Mouse (Mus musculus) midbrain, embryonic 16.5 days (tissue): ENCODE data around the gene Mrpl37. TPM values are rescaled to one million over a fixed set of nuclear protein-coding genes. Genes with fewer than 3 reads are reported as not detected.
A peak's percentile ranks its signal among the peaks of the same experiment; 100 is the strongest.

Source experiments
- ATAC-seq: fragments of 200-750 bp; cut with Nextera tagmentation; 2 replicates; pipeline ENCODE4 v1.8.0; 2017; ENCODE audit warnings: moderate TSS enrichment
- H3K27ac ChIP-seq: fragments of 300-500 bp; sonication (generic); 2 replicates; pipeline ENCODE4 v1.5.1; 2014; ENCODE audit warnings: mild to moderate bottlenecking, low read length, mixed read lengths
- H3K27me3 ChIP-seq: fragments of 300-500 bp; sonication (generic); 2 replicates; pipeline ENCODE4 v1.6.1; 2014; ENCODE audit warnings: low read depth, low read length, mixed read lengths; ENCODE audit not compliant: control insufficient read depth, insufficient read depth
- H3K36me3 ChIP-seq: fragments of 300-500 bp; sonication (generic); 2 replicates; pipeline ENCODE4 v1.6.1; 2014; ENCODE audit warnings: mild to moderate bottlenecking, low read length, moderate library complexity, mixed read lengths; ENCODE audit not compliant: control insufficient read depth, insufficient read depth
- H3K4me1 ChIP-seq: fragments of 300-500 bp; sonication (generic); 2 replicates; pipeline ENCODE4 v1.6.1; 2014; ENCODE audit warnings: mild to moderate bottlenecking, low read length, mixed read lengths; ENCODE audit not compliant: control insufficient read depth, insufficient read depth
- H3K4me2 ChIP-seq: fragments of 300-500 bp; sonication (generic); 2 replicates; pipeline ENCODE4 v1.6.1; 2014; ENCODE audit warnings: mild to moderate bottlenecking, low read length, mixed read lengths
- H3K4me3 ChIP-seq: fragments of 300-500 bp; sonication (generic); 2 replicates; pipeline ENCODE4 v1.5.1; 2014; ENCODE audit warnings: low read depth, mild to moderate bottlenecking, low read length, moderate library complexity, mixed read lengths
- H3K9ac ChIP-seq: fragments of 300-500 bp; sonication (generic); 2 replicates; pipeline ENCODE4 v1.6.1; 2014; ENCODE audit warnings: low read depth, low read length, mixed read lengths
- H3K9me3 ChIP-seq: fragments of 300-500 bp; sonication (generic); replicated peaks from 2 replicates; pipeline ENCODE4 v1.6.1; 2014; ENCODE audit warnings: mild to moderate bottlenecking, low read length, mixed read lengths; ENCODE audit not compliant: control insufficient read depth, poor library complexity, severe bottlenecking
- WGBS: fragments of 180-500 bp; shearing (Covaris S2); extraction: QIAGEN DNeasy Blood & Tissue Kit; methylation state at CpG from one replicate; pipeline ENCODE4 v1.1.7; 2014; 5-methylcytosine and 5-hydroxymethylcytosine counted together
- polyA plus RNA-seq: library from polyadenylated mRNA; unstranded; fragments of >200 nt; fragmentation: Nextera tagmentation; extraction: Ambion mirVana; gene quantifications from 2 replicates; pipeline ENCODE4 v1.2.1, GENCODE M21; 2015

Mrpl37 gene
- polyA plus RNA-seq, 1 experiment from 2014 or later, result 77.3 TPM

DNA sequence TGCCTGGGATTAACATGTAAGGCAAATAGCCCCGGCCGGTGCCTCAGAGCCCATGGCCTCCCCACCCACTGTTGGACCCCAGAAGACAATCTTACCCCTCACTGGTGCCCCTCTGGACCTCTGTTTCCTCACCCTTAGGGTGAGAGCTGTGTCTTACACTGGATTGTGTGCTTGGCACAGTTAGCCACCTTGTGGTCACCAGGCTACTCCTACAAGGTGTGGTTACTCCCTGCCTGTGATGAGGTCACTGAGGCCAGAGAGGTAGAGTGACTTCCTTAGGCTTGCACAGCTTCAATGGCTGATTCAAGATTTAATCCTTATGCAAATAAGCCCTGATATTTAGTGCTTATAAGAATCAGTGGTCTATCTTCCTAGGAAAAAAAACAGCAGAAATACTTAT lies 29.7 kb downstream of the Mrpl37 start:
- Histone ChIP-seq H3K9ac (no peak overlapping the region), H3K9me3 (no peaks in the 10 kb centered on the region), H3K36me3 (peaks cover 35% of the 10 kb centered on the region), H3K4me1 (0 out of 2 replicates have a peak, but pooled peaks cover 3% of the 10 kb centered on the region), H3K27ac (no peak overlapping the region), H3K4me2 (no peak overlapping the region), H3K4me3 (no peak overlapping the region), H3K27me3 (no peaks in the 10 kb centered on the region)
- 90% methylated on average over 2 of the region's 2 CpGs for WGBS
- ATAC-seq, result no peak

DNA sequence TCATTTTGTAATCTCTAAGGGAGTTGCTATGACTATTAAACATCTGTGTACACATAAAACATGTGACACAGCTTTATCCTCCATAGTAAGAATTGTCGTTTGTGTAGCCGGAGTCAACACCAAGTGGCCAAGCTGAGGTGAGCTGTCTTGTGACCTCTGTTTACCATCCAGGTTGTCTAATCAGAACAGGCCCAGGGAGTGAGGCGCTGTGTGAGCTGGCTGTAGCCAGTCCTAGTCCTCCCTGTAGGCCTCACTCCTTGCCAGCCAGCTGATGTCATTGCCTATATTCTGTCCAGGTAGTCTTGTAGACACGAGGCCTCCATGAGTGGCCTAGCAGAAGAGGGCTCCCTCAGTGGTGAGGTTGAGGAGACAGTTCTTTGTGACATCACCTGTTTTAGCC lies 31.0 kb downstream of the Mrpl37 start:
- H3K4me3 ChIP-seq, result no peak overlapping the region
- WGBS, result 94% methylated on average over 4 of the region's 4 CpGs
- H3K36me3 ChIP-seq, result peaks cover 35% of the 10 kb centered on the region
- no peaks in the 10 kb centered on the region for H3K27me3 ChIP-seq
- no peak overlapping the region for H3K4me2 ChIP-seq
- no peaks in the 10 kb centered on the region for H3K9me3 ChIP-seq
- H3K27ac ChIP-seq, result no peak overlapping the region
- H3K4me1 ChIP-seq, result 0 out of 2 replicates have a peak, but pooled peaks cover 3% of the 10 kb centered on the region
- H3K9ac ChIP-seq, result no peak overlapping the region
- no peak for ATAC-seq

DNA sequence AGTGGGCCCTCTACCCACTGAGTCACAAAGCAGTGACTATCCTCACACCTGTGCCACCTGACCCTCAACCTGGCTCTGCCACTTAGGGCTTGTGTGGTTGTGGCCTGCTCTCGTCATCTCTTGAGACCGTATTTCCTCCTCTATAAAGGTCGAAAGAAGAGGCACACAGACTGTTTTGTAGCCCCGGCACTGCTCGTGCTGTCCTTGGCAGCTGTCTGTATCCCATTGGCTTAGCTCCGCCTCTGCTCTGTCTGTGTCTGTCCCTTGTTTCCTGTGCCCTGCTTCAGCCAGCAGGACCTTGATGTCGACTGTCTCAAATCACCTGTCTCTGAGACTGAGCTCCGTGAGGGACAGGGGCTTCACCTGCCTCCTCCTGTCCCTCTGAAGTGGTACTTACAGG lies 40.2 kb downstream of the Mrpl37 start:
- Histone ChIP-seq H3K27ac (peak overlapping the region; percentile 43), H3K4me2 (no peak overlapping the region)

GRCm38 (mm10) chr4:107025369-107025768 lies 41.3 kb downstream of the Mrpl37 start:
- no peak for ATAC-seq
- 70% methylated on average over 5 of the region's 5 CpGs for WGBS
- Histone ChIP-seq H3K36me3 (no peaks in the 10 kb centered on the region), H3K27me3 (no peaks in the 10 kb centered on the region), H3K4me2 (no peak overlapping the region), H3K4me1 (peaks cover 42% of the 10 kb centered on the region), H3K9ac (no peak overlapping the region), H3K4me3 (no peak overlapping the region), H3K27ac (no peak overlapping the region), H3K9me3 (no peaks in the 10 kb centered on the region)

More for the DNA sequence above, 40.2 kb downstream of the Mrpl37 start:
- Histone ChIP-seq H3K4me3 (no peak overlapping the region), H3K9me3 (no peaks in the 10 kb centered on the region), H3K9ac (no peak overlapping the region), H3K27me3 (no peaks in the 10 kb centered on the region), H3K4me1 (peaks cover 32% of the 10 kb centered on the region), H3K36me3 (0 out of 2 replicates have a peak, but pooled peaks cover 7% of the 10 kb centered on the region)
- WGBS, result 50% methylated on average over 8 of the region's 8 CpGs
- no peak for ATAC-seq

DNA sequence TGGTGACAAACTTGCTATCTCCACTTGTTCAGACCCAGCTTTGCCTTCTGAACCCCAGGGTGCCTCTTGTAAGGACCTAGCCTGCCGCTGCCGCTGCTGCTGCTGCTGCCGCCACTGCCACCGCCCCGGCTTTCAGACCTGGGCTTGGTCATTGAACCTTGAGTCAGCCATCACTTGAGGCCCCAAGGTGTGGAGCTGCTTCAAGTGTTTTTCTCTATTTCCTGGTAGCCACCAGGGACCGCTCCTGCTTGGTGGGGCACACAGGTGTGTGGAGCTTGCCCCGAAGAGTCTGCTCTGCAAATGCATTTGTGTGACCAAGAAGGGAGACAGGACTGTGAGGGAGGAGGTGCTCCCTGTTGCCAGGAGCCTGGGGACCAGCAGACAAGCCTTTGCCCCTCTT lies 41.8 kb downstream of the Mrpl37 start:
- H3K4me2 ChIP-seq, result no peak overlapping the region
- no peak overlapping the region for H3K27ac ChIP-seq
- no peak overlapping the region for H3K4me3 ChIP-seq
- no peaks in the 10 kb centered on the region for H3K9me3 ChIP-seq
- no peak overlapping the region for H3K9ac ChIP-seq
- no peak for ATAC-seq
- no peaks in the 10 kb centered on the region for H3K36me3 ChIP-seq
- no peaks in the 10 kb centered on the region for H3K27me3 ChIP-seq
- H3K4me1 ChIP-seq, result peaks cover 45% of the 10 kb centered on the region
- WGBS, result 78% methylated on average over 7 of the region's 7 CpGs

GRCm38 (mm10) chr4:107021464-107021863 lies 45.2 kb downstream of the Mrpl37 start:
- Histone ChIP-seq H3K4me2 (no peak overlapping the region), H3K4me3 (no peak overlapping the region), H3K9me3 (no peaks in the 10 kb centered on the region), H3K36me3 (no peaks in the 10 kb centered on the region), H3K4me1 (peaks cover 71% of the 10 kb centered on the region), H3K27me3 (no peaks in the 10 kb centered on the region), H3K9ac (no peak overlapping the region), H3K27ac (no peak overlapping the region)
- ATAC-seq, result no peak
- 45% methylated on average over 3 of the region's 3 CpGs for WGBS

DNA sequence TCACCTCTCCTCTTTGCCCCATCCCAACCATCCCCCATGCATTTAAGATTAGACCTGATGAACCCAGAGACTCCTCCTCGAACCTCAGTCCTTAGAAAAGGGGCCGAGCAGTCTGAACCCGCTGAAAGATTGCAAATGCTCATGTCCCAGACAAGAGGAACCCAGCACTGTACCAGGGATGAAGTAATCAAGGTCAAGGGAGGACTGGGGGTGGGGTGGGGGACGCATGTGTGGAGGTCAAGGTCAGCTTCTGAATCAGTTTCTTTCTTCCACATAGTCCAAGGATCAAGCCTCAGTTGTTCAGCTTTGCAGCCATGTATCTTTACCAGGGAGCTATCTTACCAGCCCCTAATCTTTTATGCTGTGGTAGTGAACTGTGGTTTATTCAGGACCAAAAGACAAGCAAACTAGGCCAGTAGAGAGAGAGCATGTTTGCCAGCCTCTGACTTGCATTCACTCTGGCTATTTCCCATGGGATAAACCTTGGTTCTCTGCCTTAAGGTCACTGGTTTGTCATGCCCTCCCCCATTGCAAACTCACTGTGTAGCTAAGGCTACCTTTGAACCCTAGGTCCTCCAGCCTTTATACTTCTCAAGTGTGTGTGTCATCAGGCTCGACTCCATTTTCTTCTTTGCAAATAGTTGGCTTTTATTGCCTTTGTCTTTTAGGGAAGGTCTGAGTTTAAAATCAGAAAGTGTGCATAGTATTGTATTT lies 46.2 kb downstream of the Mrpl37 start:
- Histone ChIP-seq H3K27ac (no peak overlapping the region), H3K4me3 (no peak overlapping the region), H3K9me3 (no peaks in the 10 kb centered on the region), H3K4me2 (no peak overlapping the region), H3K36me3 (no peaks in the 10 kb centered on the region), H3K4me1 (peaks cover 79% of the 10 kb centered on the region), H3K27me3 (no peaks in the 10 kb centered on the region), H3K9ac (no peak overlapping the region)
- no peak for ATAC-seq
- 74% methylated on average over 5 of the region's 5 CpGs for WGBS

GRCm38 (mm10) chr4:107019027-107019426 lies 47.6 kb downstream of the Mrpl37 start:
- Histone ChIP-seq H3K9me3 (no peaks in the 10 kb centered on the region), H3K9ac (peak overlapping the region; percentile 10), H3K4me3 (no peak overlapping the region), H3K27ac (peak overlapping the region; percentile 60), H3K36me3 (no peaks in the 10 kb centered on the region), H3K4me1 (peaks cover 76% of the 10 kb centered on the region), H3K4me2 (no peak overlapping the region), H3K27me3 (no peaks in the 10 kb centered on the region)
- WGBS, result 25% methylated on average over 7 of the region's 7 CpGs
- no peak for ATAC-seq

GRCm38 (mm10) chr4:107018521-107018920 lies 48.1 kb downstream of the Mrpl37 start:
- Histone ChIP-seq H3K9ac (no peak overlapping the region), H3K27me3 (no peaks in the 10 kb centered on the region), H3K36me3 (no peaks in the 10 kb centered on the region), H3K27ac (peak overlapping the region; percentile 60), H3K4me2 (no peak overlapping the region), H3K4me1 (peaks cover 74% of the 10 kb centered on the region), H3K4me3 (no peak overlapping the region), H3K9me3 (no peaks in the 10 kb centered on the region)
- WGBS, result 61% methylated on average over 3 of the region's 3 CpGs
- no peak for ATAC-seq
